Mouse (Mus musculus): ENCODE data around the gene Ppp1r1b.

Gene Ppp1r1b

GRCm38 (mm10) chr11:98348083-98348961, at the start of gene Ppp1r1b:
Ppp1r1b (plus strand) TSS chr11:98348404.
- DNase-seq, result peak; percentile 79

GRCm38 (mm10) chr11:98298484-98299205, 49.6 kb upstream of the Ppp1r1b start:
- DNase-seq, result no peak

GRCm38 (mm10) chr11:98313790-98314323, 34.3 kb upstream of the Ppp1r1b start:
- DNase-seq, result peak; percentile 53

GRCm38 (mm10) chr11:98317479-98317878, 30.7 kb upstream of the Ppp1r1b start:
- DNase-seq, result no peak

GRCm38 (mm10) chr11:98318421-98319116, 29.6 kb upstream of the Ppp1r1b start:
- DNase-seq, result no peak

GRCm38 (mm10) chr11:98319120-98319519, 29.1 kb upstream of the Ppp1r1b start:
- DNase-seq, result no peak

GRCm38 (mm10) chr11:98319544-98319943, 28.7 kb upstream of the Ppp1r1b start:
- no peak for DNase-seq

GRCm38 (mm10) chr11:98319944-98320343, 28.3 kb upstream of the Ppp1r1b start:
- no peak for DNase-seq

GRCm38 (mm10) chr11:98320381-98320780, 27.8 kb upstream of the Ppp1r1b start:
- DNase-seq, result no peak

- no peak for DNase-seq
Measured at GRCm38 (mm10) chr11:98320806-98321676, 27.2 kb upstream of the Ppp1r1b start.

- DNase-seq, result no peak
Measured at GRCm38 (mm10) chr11:98321677-98322003, 26.6 kb upstream of the Ppp1r1b start.

- no peak for DNase-seq
Measured at GRCm38 (mm10) chr11:98322159-98322558, 26.0 kb upstream of the Ppp1r1b start.

GRCm38 (mm10) chr11:98323136-98323866, 24.9 kb upstream of the Ppp1r1b start:
- no peak for DNase-seq

- no peak for DNase-seq
Measured at GRCm38 (mm10) chr11:98323933-98324332, 24.3 kb upstream of the Ppp1r1b start.

GRCm38 (mm10) chr11:98325191-98325820, 22.9 kb upstream of the Ppp1r1b start:
- no peak for DNase-seq

- no peak for DNase-seq
Measured at GRCm38 (mm10) chr11:98325821-98326218, 22.4 kb upstream of the Ppp1r1b start.

- DNase-seq, result no peak
Measured at GRCm38 (mm10) chr11:98326741-98327135, 21.5 kb upstream of the Ppp1r1b start.

- no peak for DNase-seq
Measured at GRCm38 (mm10) chr11:98327136-98328030, 20.8 kb upstream of the Ppp1r1b start.

- DNase-seq, result no peak
Measured at GRCm38 (mm10) chr11:98328031-98328370, 20.2 kb upstream of the Ppp1r1b start.

Data from thymus, postnatal 14 days (tissue).